Mouse (Mus musculus): ENCODE results near the gene Pnrc1. TPM values are rescaled to one million over a fixed set of nuclear protein-coding genes. Genes with fewer than 3 reads are reported as not detected.

Pnrc1 gene
- total and polyA plus RNA-seq, 3 experiments = 27.8 to 35.3 (median 32.2) TPM

GRCm38 (mm10) chr4:33260311-33260710 is 29.7 kb downstream of the Pnrc1 start:
- dilution Hi-C loops (cut with MboI; ENCODE audit: extremely low pct_ligation_motif_present, extremely low pct_unique_long_range_greater_than_20kb, low sequenced_read_pairs) = no loop called here
- no peak for TF ChIP-seq SMC3 (IDR thresholded peaks at IDR 0.05; ENCODE audit: low read depth, low read length)
- TF ChIP-seq EP300 (IDR thresholded peaks at IDR 0.05; ENCODE audit: low read length) = no peak
- no peak for TF ChIP-seq SIN3A (IDR thresholded peaks at IDR 0.05; ENCODE audit: low read length)
- TF ChIP-seq USF2 (conservative IDR thresholded peaks at IDR 0.05; ENCODE audit: low read depth, low read length) = no peak
- TF ChIP-seq ZMIZ1 (IDR thresholded peaks at IDR 0.05; ENCODE audit: low read depth, low read length) = no peak
- TF ChIP-seq MAFK (IDR thresholded peaks at IDR 0.05; ENCODE audit: insufficient replicate concordance, low read length) = no peak
- TF ChIP-seq USF1 (IDR thresholded peaks at IDR 0.05; ENCODE audit: low read depth, low read length) = no peak
- no peak for TF ChIP-seq GABPA (IDR thresholded peaks at IDR 0.05; ENCODE audit: insufficient replicate concordance, low read depth, low read length)
- no peak for TF ChIP-seq POLR2AphosphoS2 (IDR thresholded peaks at IDR 0.05; ENCODE audit: low read depth, low read length)
- no peak for TF ChIP-seq RCOR1 (conservative IDR thresholded peaks at IDR 0.05; ENCODE audit: low read depth, low read length)
- no peak for TF ChIP-seq JUND (conservative IDR thresholded peaks at IDR 0.05; ENCODE audit: low read depth, low read length)
- no peak for TF ChIP-seq NELFE (IDR thresholded peaks at IDR 0.05; ENCODE audit: low read depth, low read length)
- no peak for TF ChIP-seq MYC (IDR thresholded peaks at IDR 0.05; ENCODE audit: low read depth, low read length)
- no peak for TF ChIP-seq MXI1 (IDR thresholded peaks at IDR 0.05; ENCODE audit: low read depth, low read length)
- TF ChIP-seq KAT2A (IDR thresholded peaks at IDR 0.05; ENCODE audit: insufficient replicate concordance, low read length) = no peak
- no peak for TF ChIP-seq ETS1 (conservative IDR thresholded peaks at IDR 0.05; ENCODE audit: low read depth, low read length)
- TF ChIP-seq POLR2A (IDR thresholded peaks at IDR 0.05; ENCODE audit: low read depth, low read length) = no peak
- TF ChIP-seq ZC3H11A (IDR thresholded peaks at IDR 0.05; ENCODE audit: low read depth, low read length) = no peak
- no peak for TF ChIP-seq UBTF (IDR thresholded peaks at IDR 0.05; ENCODE audit: low read depth, low read length)
- no peak for TF ChIP-seq PAX5 (IDR thresholded peaks at IDR 0.05; ENCODE audit: low read length)
- Histone ChIP-seq H3K27me3 (replicated peaks) (no peaks in the 10 kb centered on the region), H3K27ac (ENCODE audit: insufficient read depth, low read depth) (no peak overlapping the region), H3K9me3 (replicated peaks; ENCODE audit: low read length) (peaks cover 2% of the 10 kb centered on the region), H3K9ac (ENCODE audit: insufficient read depth, low read depth) (no peak overlapping the region), H3K4me1 (ENCODE audit: control insufficient read depth in 1 of 2, insufficient read depth in 2 of 2) (peaks cover 4 to 7% of the 10 kb centered on the region in 2 experiments; a peak in 2 of 4 replicates), H3K36me3 (replicated peaks in 1 of 2; ENCODE audit: control insufficient read depth in 1 of 2, insufficient read depth in 1 of 2, low read length in 1 of 2) (peaks cover 0 to 3% of the 10 kb centered on the region in 2 experiments), H3K4me3 (replicated peaks in 1 of 3; ENCODE audit: low read depth in 2 of 3, low read length in 2 of 3, poor library complexity in 1 of 3) (no peak overlapping the region), H3K79me2 (replicated peaks; ENCODE audit: control insufficient read depth, extremely low read depth, insufficient read depth, poor library complexity, severe bottlenecking) (no peaks in the 10 kb centered on the region), H3K4me2 (ENCODE audit: insufficient read depth, low read depth, poor library complexity, severe bottlenecking) (no peak overlapping the region)
- no peak for DNase-seq (ENCODE audit: extremely low read depth)
- in situ Hi-C loops (cut with MboI; ENCODE audit: low pct_ligation_motif_present, low pct_unique_long_range_greater_than_20kb, low sequenced_read_pairs) = no loop called here

DNA sequence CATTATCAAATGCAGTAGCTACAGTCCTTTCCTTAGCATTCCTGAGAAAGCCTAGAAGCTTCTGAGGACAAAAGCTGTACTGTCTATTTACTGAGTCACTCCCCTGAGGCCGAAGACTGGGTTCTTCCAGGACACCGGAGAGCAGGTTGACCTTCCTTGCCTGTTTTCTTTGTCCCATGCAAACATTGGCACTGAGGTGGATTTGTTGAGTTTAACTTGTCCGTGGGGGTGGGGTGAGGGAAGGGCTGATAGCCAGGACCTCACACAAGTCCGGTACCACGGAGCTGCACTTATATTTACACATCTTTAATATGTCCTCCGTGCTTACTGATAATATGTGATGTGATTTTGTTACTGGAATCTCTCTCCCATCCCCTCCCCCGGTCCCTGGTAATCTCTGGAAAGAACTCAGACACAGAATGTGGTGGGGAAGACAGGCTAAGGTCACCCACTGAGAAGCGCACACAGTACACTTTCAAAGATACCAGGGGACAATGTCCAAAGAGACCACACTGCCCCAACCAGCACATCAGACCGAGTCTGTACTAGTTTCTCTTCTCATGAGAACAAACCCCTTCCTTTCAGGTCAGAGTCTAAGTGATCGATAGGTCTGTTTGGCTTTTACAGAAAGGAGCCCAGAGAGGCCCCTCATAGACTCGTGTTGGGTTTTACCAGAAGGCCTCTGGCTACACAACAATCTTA is 32.5 kb downstream of the Pnrc1 start:
- DNase-seq (ENCODE audit: extremely low read depth) = no peak
- Histone ChIP-seq H3K27me3 (replicated peaks) (no peaks in the 10 kb centered on the region), H3K9me3 (replicated peaks; ENCODE audit: low read length) (no peaks in the 10 kb centered on the region), H3K4me2 (ENCODE audit: insufficient read depth, low read depth, poor library complexity, severe bottlenecking) (no peak overlapping the region), H3K36me3 (replicated peaks in 1 of 2; ENCODE audit: control insufficient read depth in 1 of 2, insufficient read depth in 1 of 2, low read length in 1 of 2) (peaks cover 0 to 3% of the 10 kb centered on the region in 2 experiments), H3K9ac (ENCODE audit: insufficient read depth, low read depth) (no peak overlapping the region), H3K79me2 (replicated peaks; ENCODE audit: control insufficient read depth, extremely low read depth, insufficient read depth, poor library complexity, severe bottlenecking) (no peaks in the 10 kb centered on the region), H3K27ac (ENCODE audit: insufficient read depth, low read depth) (no peak overlapping the region), H3K4me1 (ENCODE audit: control insufficient read depth in 1 of 2, insufficient read depth in 2 of 2) (peaks cover 4% of the 10 kb centered on the region in 2 experiments; a peak in 2 of 4 replicates), H3K4me3 (replicated peaks in 1 of 3; ENCODE audit: low read depth in 2 of 3, low read length in 2 of 3, poor library complexity in 1 of 3) (no peak overlapping the region)
- in situ Hi-C loops (cut with MboI; ENCODE audit: low pct_ligation_motif_present, low pct_unique_long_range_greater_than_20kb, low sequenced_read_pairs) = no loop called here
- dilution Hi-C loops (cut with MboI; ENCODE audit: extremely low pct_ligation_motif_present, extremely low pct_unique_long_range_greater_than_20kb, low sequenced_read_pairs) = no loop called here
- TF ChIP-seq ZKSCAN1 (IDR thresholded peaks at IDR 0.05; ENCODE audit: borderline replicate concordance, low read depth, low read length) = no peak
- TF ChIP-seq CHD2 (IDR thresholded peaks at IDR 0.05; ENCODE audit: low read length) = no peak
- TF ChIP-seq EP300 (IDR thresholded peaks at IDR 0.05; ENCODE audit: low read length) = no peak
- TF ChIP-seq MYC (IDR thresholded peaks at IDR 0.05; ENCODE audit: low read depth, low read length) = no peak
